14 mouse cellular contexts compared by ENCODE assay signal in genomic region chr14:80237552-80237951, GRCm38 (mm10).
"Had no signal": no experiment of that assay in that cellular context is flagged by ENCODE, and none has a peak within 500 bp of the region (broad histone marks: within the 10 kb centered on the region; RNA-seq: fewer than 3 reads in every experiment).

No protein-coding gene starts in this region.

- H3K27me3 ChIP-seq: intestine, embryonic 15.5 days; liver, embryonic 15.5 days; midbrain, embryonic 13.5 days had no signal

- H3K9ac ChIP-seq: intestine, embryonic 15.5 days; liver, embryonic 15.5 days; midbrain, embryonic 13.5 days had no signal

- DNase-seq: kidney, adult 18-20 months; kidney, postnatal 10 days; kidney, postnatal 4 days; lung, adult 2 months; lung, postnatal 36 days; spleen, adult 18-20 months; thymus, adult 18-20 months; thymus, postnatal 14 days had no signal

- H3K4me3 ChIP-seq: intestine, embryonic 15.5 days; limb, embryonic 10.5 days; liver, embryonic 15.5 days; midbrain, embryonic 13.5 days had no signal

- ATAC-seq: intestine, embryonic 15.5 days; lung, postnatal 0 days; midbrain, embryonic 13.5 days had no signal

- H3K9me3 ChIP-seq: intestine, embryonic 15.5 days; limb, embryonic 10.5 days; liver, embryonic 15.5 days; midbrain, embryonic 13.5 days had no signal

- H3K4me1 ChIP-seq: intestine, embryonic 15.5 days; limb, embryonic 10.5 days; liver, embryonic 15.5 days; midbrain, embryonic 13.5 days had no signal

- H3K4me2 ChIP-seq: intestine, embryonic 15.5 days; liver, embryonic 11.5 days; liver, embryonic 15.5 days; midbrain, embryonic 13.5 days had no signal

- H3K27ac ChIP-seq: intestine, embryonic 15.5 days; limb, embryonic 10.5 days; liver, embryonic 15.5 days; midbrain, embryonic 13.5 days had no signal

- H3K36me3 ChIP-seq: intestine, embryonic 15.5 days; limb, embryonic 10.5 days; liver, embryonic 15.5 days; midbrain, embryonic 13.5 days had no signal
